Mouse (Mus musculus) liver, embryonic 15.5 days (tissue): ENCODE measurements around the gene Nol6. TPM values are rescaled to one million over a fixed set of nuclear protein-coding genes. Genes with fewer than 3 reads are reported as not detected.

ENCODE experiments used
- ATAC-seq: fragments of 200-750 bp; cut with Nextera tagmentation; 2 replicates; pipeline ENCODE4 v1.8.0; 2017; ENCODE audit warnings: moderate number of reproducible peaks, mild to moderate bottlenecking, moderate library complexity; ENCODE audit not compliant: insufficient read depth
- H3K27ac ChIP-seq: fragments of 300-500 bp; sonication (generic); replicated peaks from 2 replicates; pipeline ENCODE4 v1.5.1; 2015; ENCODE audit warnings: mild to moderate bottlenecking, inconsistent platforms
- H3K27me3 ChIP-seq: fragments of 300-500 bp; sonication (generic); 2 replicates; pipeline ENCODE4 v1.6.1; 2015; ENCODE audit warnings: mild to moderate bottlenecking, inconsistent platforms
- H3K36me3 ChIP-seq: fragments of 300-500 bp; sonication (generic); replicated peaks from 2 replicates; pipeline ENCODE4 v1.6.1; 2015; ENCODE audit warnings: moderate library complexity, mild to moderate bottlenecking, inconsistent platforms
- H3K4me1 ChIP-seq: fragments of 300-500 bp; sonication (generic); replicated peaks from 2 replicates; pipeline ENCODE4 v1.6.1; 2015; ENCODE audit warnings: inconsistent platforms
- H3K4me2 ChIP-seq: fragments of 300-500 bp; sonication (generic); 2 replicates; pipeline ENCODE4 v1.6.1; 2015; ENCODE audit warnings: moderate library complexity, mild to moderate bottlenecking, inconsistent platforms
- H3K4me3 ChIP-seq: fragments of 300-500 bp; sonication (generic); replicated peaks from 2 replicates; pipeline ENCODE4 v1.5.1; 2015; ENCODE audit warnings: mild to moderate bottlenecking, inconsistent platforms
- H3K9ac ChIP-seq: fragments of 300-500 bp; sonication (generic); 2 replicates; pipeline ENCODE4 v1.6.1; 2015; ENCODE audit warnings: moderate library complexity, mild to moderate bottlenecking, inconsistent platforms
- H3K9me3 ChIP-seq: fragments of 300-500 bp; sonication (generic); replicated peaks from 2 replicates; pipeline ENCODE4 v1.6.1; 2016; ENCODE audit warnings: inconsistent platforms
- WGBS: fragments of 180-500 bp; shearing (Covaris S2); methylation state at CpG from one replicate; pipeline ENCODE4 v1.1.7; 2015; ENCODE audit warnings: mixed read lengths; ENCODE audit not compliant: insufficient replicate concordance; 5-methylcytosine and 5-hydroxymethylcytosine counted together
- polyA plus RNA-seq: library from polyadenylated mRNA; unstranded; fragments of >200 nt; fragmentation: Nextera tagmentation; extraction: Ambion mirVana; gene quantifications from 2 replicates; pipeline ENCODE4 v1.2.1, GENCODE M21; 2015

Gene Nol6
- 9.2 and 9.7 TPM in 2 replicates for polyA plus RNA-seq

- Histone ChIP-seq H3K9me3 (no peaks in the 10 kb centered on the region), H3K9ac (peak within 1 kb of the TSS; percentile 54), H3K27me3 (0 out of 2 replicates have a peak, but pooled peaks cover 3% of the 10 kb centered on the region), H3K4me1 (peaks cover 14% of the 10 kb centered on the region), H3K36me3 (peaks cover 29% of the 10 kb centered on the region), H3K4me2 (peak within 1 kb of the TSS; percentile 89), H3K27ac (peak within 1 kb of the TSS; percentile 61; the same call in 1 of the 2 replicates), H3K4me3 (peak within 1 kb of the TSS; percentile 73)
- peak; percentile 99 for ATAC-seq
- under 1% methylated on average over 29 of the region's 29 CpGs for WGBS
These were observed at the start of gene Nol6 for GRCm38 (mm10) chr4:41124180-41124951. Gene Nol6, minus strand, starts transcription at chr4:41124455.

GRCm38 (mm10) chr4:41170970-41171369 lies 46.7 kb upstream of the Nol6 start:
- H3K27ac ChIP-seq: no peak overlapping the region
- no peak overlapping the region for H3K9ac ChIP-seq
- WGBS: 75% methylated on average over 2 of the region's 2 CpGs
- H3K4me2 ChIP-seq: no peak overlapping the region
- H3K4me1 ChIP-seq: peaks cover 6% of the 10 kb centered on the region
- H3K36me3 ChIP-seq: peaks cover 50% of the 10 kb centered on the region
- no peaks in the 10 kb centered on the region for H3K27me3 ChIP-seq
- H3K4me3 ChIP-seq: no peak overlapping the region
- no peaks in the 10 kb centered on the region for H3K9me3 ChIP-seq
- ATAC-seq: no peak

GRCm38 (mm10) chr4:41165693-41166475 lies 41.6 kb upstream of the Nol6 start:
- WGBS: 46% methylated on average over 6 of the region's 6 CpGs
- Histone ChIP-seq H3K9ac (peak overlapping the region; percentile 29; the same call in 1 of the 2 replicates), H3K4me1 (peaks cover 34% of the 10 kb centered on the region), H3K27ac (peak overlapping the region; percentile 77), H3K27me3 (no peaks in the 10 kb centered on the region), H3K36me3 (peaks cover 31% of the 10 kb centered on the region), H3K4me2 (peak overlapping the region; percentile 34), H3K9me3 (no peaks in the 10 kb centered on the region), H3K4me3 (no peak overlapping the region)
- peak; percentile 64 for ATAC-seq

- Histone ChIP-seq H3K9me3 (no peaks in the 10 kb centered on the region), H3K4me3 (no peak overlapping the region), H3K9ac (no peak overlapping the region), H3K27me3 (no peaks in the 10 kb centered on the region), H3K27ac (peak overlapping the region; percentile 77), H3K4me1 (peaks cover 43% of the 10 kb centered on the region), H3K4me2 (no peak overlapping the region), H3K36me3 (peaks cover 28% of the 10 kb centered on the region)
- 30% methylated on average over 2 of the region's 2 CpGs for WGBS
- ATAC-seq: no peak
These were observed 40.7 kb upstream of the Nol6 start for GRCm38 (mm10) chr4:41164974-41165373.

- H3K4me2 ChIP-seq: no peak overlapping the region
- no peak overlapping the region for H3K9ac ChIP-seq
- no peaks in the 10 kb centered on the region for H3K9me3 ChIP-seq
- ATAC-seq: peak; percentile 51
- peak overlapping the region; percentile 45 for H3K27ac ChIP-seq
- H3K4me3 ChIP-seq: no peak overlapping the region
- 0 out of 2 replicates have a peak, but pooled peaks cover under 1% of the 10 kb centered on the region for H3K36me3 ChIP-seq
- peaks cover 61% of the 10 kb centered on the region for H3K4me1 ChIP-seq
- WGBS: 47% methylated on average over 3 of the region's 3 CpGs
- no peaks in the 10 kb centered on the region for H3K27me3 ChIP-seq
These were observed 37.0 kb upstream of the Nol6 start for GRCm38 (mm10) chr4:41161232-41161631.

- H3K27ac ChIP-seq: 0 out of 2 replicates have a peak overlapping the region, but pooled peaks have one; percentile 1
- ATAC-seq: no peak
- 95% methylated on average over 1 of the region's 1 CpGs for WGBS
These were observed 34.0 kb upstream of the Nol6 start for GRCm38 (mm10) chr4:41158251-41158650.

GRCm38 (mm10) chr4:41156961-41157360 lies 32.7 kb upstream of the Nol6 start:
- Histone ChIP-seq H3K36me3 (0 out of 2 replicates have a peak, but pooled peaks cover 4% of the 10 kb centered on the region), H3K27me3 (no peaks in the 10 kb centered on the region), H3K4me2 (no peak overlapping the region), H3K9me3 (no peaks in the 10 kb centered on the region), H3K4me3 (no peak overlapping the region), H3K4me1 (peaks cover 54% of the 10 kb centered on the region), H3K27ac (no peak overlapping the region), H3K9ac (no peak overlapping the region)
- no peak for ATAC-seq
- WGBS: 55% methylated on average over 9 of the region's 9 CpGs

More at GRCm38 (mm10) chr4:41158251-41158650, 34.0 kb upstream of the Nol6 start:
- Histone ChIP-seq H3K27me3 (no peaks in the 10 kb centered on the region), H3K4me3 (no peak overlapping the region), H3K9me3 (no peaks in the 10 kb centered on the region), H3K36me3 (no peaks in the 10 kb centered on the region), H3K9ac (no peak overlapping the region), H3K4me2 (no peak overlapping the region), H3K4me1 (peaks cover 51% of the 10 kb centered on the region)

- Histone ChIP-seq H3K27me3 (no peaks in the 10 kb centered on the region), H3K9me3 (no peaks in the 10 kb centered on the region), H3K4me1 (peaks cover 33% of the 10 kb centered on the region), H3K9ac (no peak overlapping the region), H3K4me2 (no peak overlapping the region), H3K27ac (no peak overlapping the region), H3K36me3 (peaks cover 13% of the 10 kb centered on the region), H3K4me3 (no peak overlapping the region)
- WGBS: 92% methylated on average over 3 of the region's 3 CpGs
- no peak for ATAC-seq
These were observed 28.9 kb upstream of the Nol6 start for GRCm38 (mm10) chr4:41153146-41153545.

- Histone ChIP-seq H3K4me3 (no peak overlapping the region), H3K9ac (no peak overlapping the region), H3K36me3 (peaks cover 22% of the 10 kb centered on the region), H3K9me3 (no peaks in the 10 kb centered on the region), H3K4me1 (peaks cover 21% of the 10 kb centered on the region), H3K27ac (no peak overlapping the region), H3K27me3 (no peaks in the 10 kb centered on the region), H3K4me2 (no peak overlapping the region)
- 85% methylated on average over 7 of the region's 7 CpGs for WGBS
- ATAC-seq: no peak
These were observed 26.9 kb upstream of the Nol6 start for GRCm38 (mm10) chr4:41151186-41151585.

GRCm38 (mm10) chr4:41149891-41150290 lies 25.6 kb upstream of the Nol6 start:
- H3K9ac ChIP-seq: no peak overlapping the region
- no peaks in the 10 kb centered on the region for H3K27me3 ChIP-seq
- H3K27ac ChIP-seq: no peak overlapping the region
- ATAC-seq: no peak
- H3K4me1 ChIP-seq: peaks cover 16% of the 10 kb centered on the region; the same call in 1 of the 2 replicates
- peaks cover 25% of the 10 kb centered on the region for H3K36me3 ChIP-seq
- no peaks in the 10 kb centered on the region for H3K9me3 ChIP-seq
- H3K4me3 ChIP-seq: no peak overlapping the region
- no peak overlapping the region for H3K4me2 ChIP-seq
- 70% methylated on average over 3 of the region's 3 CpGs for WGBS

GRCm38 (mm10) chr4:41142601-41143000 lies 18.3 kb upstream of the Nol6 start:
- H3K36me3 ChIP-seq: peaks cover 54% of the 10 kb centered on the region
- peaks cover 41% of the 10 kb centered on the region for H3K4me1 ChIP-seq
- 84% methylated on average over 2 of the region's 2 CpGs for WGBS
- no peak overlapping the region for H3K4me3 ChIP-seq
- no peak for ATAC-seq
- no peaks in the 10 kb centered on the region for H3K27me3 ChIP-seq
- H3K9me3 ChIP-seq: no peaks in the 10 kb centered on the region
- H3K27ac ChIP-seq: no peak overlapping the region
- no peak overlapping the region for H3K4me2 ChIP-seq
- no peak overlapping the region for H3K9ac ChIP-seq
